Comparison of ENCODE assay signal across 21 mouse cellular contexts in the genomic region with DNA sequence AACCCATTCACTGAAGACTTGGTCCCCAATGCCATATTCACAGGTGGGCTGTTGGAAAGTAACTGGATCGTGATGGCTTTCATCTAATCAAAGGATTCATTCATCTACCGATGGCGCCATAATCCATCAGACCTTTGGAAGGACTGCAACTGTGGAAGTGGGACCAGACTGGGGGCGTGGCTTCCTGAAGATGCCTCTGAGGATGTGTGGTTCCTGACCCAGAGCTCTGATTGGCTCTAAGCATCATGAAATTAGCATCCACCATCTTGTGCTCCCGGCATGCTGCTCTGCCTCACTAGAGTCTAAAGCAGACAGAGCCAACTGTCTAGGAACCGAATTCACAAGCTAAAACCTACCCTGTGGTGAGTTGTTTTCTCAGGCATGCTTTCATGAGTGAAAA. TPM values are rescaled to one million over a fixed set of nuclear protein-coding genes. Genes with fewer than 3 reads are reported as not detected.
DNase-seq lines count a peak whose midpoint lies in the region; TF ChIP-seq lines count a peak whose summit lies in the region.
"Had no signal": no experiment of that assay in that cellular context is flagged by ENCODE, and none has a peak within 500 bp of the region (broad histone marks: within the 10 kb centered on the region; RNA-seq: fewer than 3 reads in every experiment).

No protein-coding gene starts in this region.

- TF ChIP-seq CTCF in thymus, adult 2 months (IDR thresholded peaks at IDR 0.05; ENCODE audit: borderline replicate concordance, control insufficient read depth, extremely low read depth, insufficient read depth, low read length, poor library complexity) = no peak

- no peaks in the 10 kb centered on the region for H3K36me3 ChIP-seq in thymus, adult 2 months (ENCODE audit: control insufficient read depth, insufficient read depth, low read length)
- H3K36me3 ChIP-seq: embryonic facial prominence, embryonic 10.5 days; embryonic facial prominence, embryonic 12.5 days; forebrain, embryonic 15.5 days had no signal

- H3K27me3 ChIP-seq in thymus, adult 2 months (ENCODE audit: control insufficient read depth, insufficient read depth, low read length) = no peaks in the 10 kb centered on the region
- H3K27me3 ChIP-seq: CH12.LX; embryonic facial prominence, embryonic 12.5 days; forebrain, embryonic 15.5 days had no signal

- peak; percentile 70 for DNase-seq in heart, adult 11 months
- no peak for DNase-seq in heart, adult 8-10 months (ENCODE audit: low spot score)
- no peak for DNase-seq in thymus, adult 2 months
- no peak for DNase-seq in thymus, adult 18-20 months
- DNase-seq in ZHBTc4 (ENCODE audit: low read depth, low spot score) = peak; percentile 64
- no peak for DNase-seq in kidney, postnatal 36 days
- DNase-seq: adrenal gland, adult 2 months; adrenal gland, postnatal 10 days; adrenal gland, postnatal 25 days; B cell, adult 2 months; cerebellum, adult 11 months; cerebellum, adult 18-20 months; cerebellum, adult 8-10 months; cerebellum, adult 9-11 months; cerebellum, postnatal 36 days; forebrain, postnatal 0 days had no signal

- TF ChIP-seq POLR2A in thymus, adult 2 months (IDR thresholded peaks at IDR 0.05; ENCODE audit: control insufficient read depth, extremely low read depth, insufficient read depth, low read length, poor library complexity) = no peak

- 89% methylated on average over 6 of the region's 6 CpGs for WGBS in thymus, adult 2 months

- 0 out of 2 replicates have a peak overlapping the region, but pooled peaks have one; percentile 30 for H3K27ac ChIP-seq in thymus, adult 2 months (ENCODE audit: control insufficient read depth, insufficient read depth, low read length)
- H3K27ac ChIP-seq: embryonic facial prominence, embryonic 10.5 days; embryonic facial prominence, embryonic 12.5 days; forebrain, embryonic 13.5 days; forebrain, embryonic 15.5 days had no signal

- peaks cover 26% of the 10 kb centered on the region for H3K4me1 ChIP-seq in thymus, adult 2 months (replicated peaks; ENCODE audit: control insufficient read depth, insufficient read depth, low read length)
- H3K4me1 ChIP-seq: embryonic facial prominence, embryonic 10.5 days; embryonic facial prominence, embryonic 12.5 days; forebrain, embryonic 13.5 days; forebrain, embryonic 15.5 days had no signal

- no peak overlapping the region for H3K4me3 ChIP-seq in thymus, adult 2 months (ENCODE audit: control insufficient read depth, insufficient read depth, low read length)
- H3K4me3 ChIP-seq: embryonic facial prominence, embryonic 10.5 days; embryonic facial prominence, embryonic 12.5 days; forebrain, embryonic 13.5 days; forebrain, embryonic 15.5 days had no signal

RNA-seq across cellular contexts. Expression of gene Ano6, which starts 24.7 kb away (rescaled TPM):
- total RNA-seq in heart, adult 8-10 months (2022) = 10 to 100 TPM; 17.7 to 21.2 (median 19.1) TPM
- 104 and 130 TPM in 2 replicates for polyA plus RNA-seq in thymus, adult 2 months (2012; rRNA removed)

Comparison
In these comparisons a context has a peak if more than half of its experiments do, and no peak if none do; other contexts are left out.
1. DNase-seq: peak in heart, adult 11 months (single experiment) and ZHBTc4 (single experiment); none in heart, adult 8-10 months (single experiment), thymus, adult 2 months (single experiment), thymus, adult 18-20 months (0 of 2) and kidney, postnatal 36 days (0 of 2).